Mouse (Mus musculus) heart, postnatal 0 days (tissue): ENCODE measurements around the gene Gtf2f2.
A peak's percentile ranks its signal among the peaks of the same experiment; 100 is the strongest.

ENCODE experiments used
- CTCF ChIP-seq: IDR thresholded peaks from 2 replicates; pipeline ENCODE4 v1.5.1; 2016; ENCODE audit warnings: antibody characterized with exemption, control low read depth, low read depth
- EP300 ChIP-seq: IDR thresholded peaks from 2 replicates; pipeline ENCODE4 v1.6.1; 2016; ENCODE audit warnings: antibody characterized with exemption, low read depth

GRCm38 (mm10) chr14:75859619-75860018, 151.0 kb downstream of the Gtf2f2 start:
- TF ChIP-seq CTCF (0 out of 2 replicates have a peak, but pooled peaks have one; percentile 6), EP300 (no peak)
